Mouse (Mus musculus): ENCODE data around the gene Opcml.

Gene Opcml

GRCm38 (mm10) chr9:28432159-28432558, 641.6 kb downstream of the Opcml start:
- no peak for DNase-seq (ENCODE audit: low read depth, low spot score)

GRCm38 (mm10) chr9:28438752-28439151, 648.2 kb downstream of the Opcml start:
- no peak for DNase-seq (ENCODE audit: low read depth, low spot score)

- no peak for DNase-seq (ENCODE audit: low read depth, low spot score)
Observed at GRCm38 (mm10) chr9:28439433-28440191, 649.0 kb downstream of the Opcml start.

GRCm38 (mm10) chr9:28440192-28440795, 649.7 kb downstream of the Opcml start:
- no peak for DNase-seq (ENCODE audit: low read depth, low spot score)

GRCm38 (mm10) chr9:28444485-28444884, 653.9 kb downstream of the Opcml start:
- no peak for DNase-seq (ENCODE audit: low read depth, low spot score)

- DNase-seq (ENCODE audit: low read depth, low spot score): no peak
Observed at GRCm38 (mm10) chr9:28444972-28445371, 654.4 kb downstream of the Opcml start.

GRCm38 (mm10) chr9:28445863-28446262, 655.3 kb downstream of the Opcml start:
- no peak for DNase-seq (ENCODE audit: low read depth, low spot score)

GRCm38 (mm10) chr9:28446278-28447064, 655.9 kb downstream of the Opcml start:
- no peak for DNase-seq (ENCODE audit: low read depth, low spot score)

- DNase-seq (ENCODE audit: low read depth, low spot score): no peak
Observed at GRCm38 (mm10) chr9:28452509-28452908, 661.9 kb downstream of the Opcml start.

GRCm38 (mm10) chr9:28453062-28453461, 662.5 kb downstream of the Opcml start:
- DNase-seq (ENCODE audit: low read depth, low spot score): no peak

GRCm38 (mm10) chr9:28457982-28458770, 667.6 kb downstream of the Opcml start:
- DNase-seq (ENCODE audit: low read depth, low spot score): no peak

- DNase-seq (ENCODE audit: low read depth, low spot score): no peak
Observed at GRCm38 (mm10) chr9:28463622-28464021, 673.0 kb downstream of the Opcml start.

- DNase-seq (ENCODE audit: low read depth, low spot score): no peak
Observed at GRCm38 (mm10) chr9:28469419-28469818, 678.8 kb downstream of the Opcml start.

- no peak for DNase-seq (ENCODE audit: low read depth, low spot score)
Observed at GRCm38 (mm10) chr9:28471501-28471900, 680.9 kb downstream of the Opcml start.

GRCm38 (mm10) chr9:28474586-28474985, 684.0 kb downstream of the Opcml start:
- no peak for DNase-seq (ENCODE audit: low read depth, low spot score)

GRCm38 (mm10) chr9:28481261-28481660, 690.7 kb downstream of the Opcml start:
- DNase-seq (ENCODE audit: low read depth, low spot score): no peak

GRCm38 (mm10) chr9:28488499-28488898, 697.9 kb downstream of the Opcml start:
- DNase-seq (ENCODE audit: low read depth, low spot score): no peak

- DNase-seq (ENCODE audit: low read depth, low spot score): no peak
Observed at GRCm38 (mm10) chr9:28489828-28490227, 699.3 kb downstream of the Opcml start.

GRCm38 (mm10) chr9:28490410-28490809, 699.8 kb downstream of the Opcml start:
- no peak for DNase-seq (ENCODE audit: low read depth, low spot score)

GRCm38 (mm10) chr9:28499841-28500794, 709.5 kb downstream of the Opcml start:
- DNase-seq (ENCODE audit: low read depth, low spot score): no peak

- DNase-seq (ENCODE audit: low read depth, low spot score): no peak
Observed at GRCm38 (mm10) chr9:28513905-28514304, 723.3 kb downstream of the Opcml start.
